Mouse (Mus musculus) megakaryocyte, embryonic 14.5 days (primary cell): Measurements from ENCODE around the gene Fat2. TPM values are rescaled to one million over a fixed set of nuclear protein-coding genes. Genes with fewer than 3 reads are reported as not detected.

ENCODE experiments used
- H3K27me3 ChIP-seq: replicated peaks from 2 replicates; pipeline ENCODE3; 2012; ENCODE audit warnings: inconsistent platforms
- H3K36me3 ChIP-seq: replicated peaks from 2 replicates; pipeline ENCODE3; 2012; ENCODE audit warnings: low read length, inconsistent platforms, mixed read lengths
- H3K4me1 ChIP-seq: 2 replicates; pipeline ENCODE4 v1.6.1; 2012; ENCODE audit warnings: inconsistent platforms
- H3K4me3 ChIP-seq: replicated peaks from 2 replicates; pipeline ENCODE3; 2012; ENCODE audit warnings: moderate library complexity, mild to moderate bottlenecking, inconsistent platforms
- H3K9me3 ChIP-seq: 2 replicates; pipeline ENCODE4 v1.6.1; 2012; ENCODE audit warnings: inconsistent platforms
- FLI1 ChIP-seq: IDR thresholded peaks from 2 replicates; pipeline ENCODE4 v1.6.1; 2012; ENCODE audit warnings: low read length, inconsistent platforms, mixed read lengths
- GATA1 ChIP-seq: IDR thresholded peaks from 3 replicates; pipeline ENCODE4 v1.6.1; 2012; ENCODE audit warnings: mixed read lengths, low read length, inconsistent platforms, borderline replicate concordance
- polyA plus RNA-seq: library from polyadenylated mRNA; stranded (reverse); fragments of >175 nt; gene quantifications from 2 replicates; pipeline ENCODE4 v1.2.3, GENCODE M21; 2012; ENCODE audit warnings: low replicate concordance; ENCODE audit not compliant: insufficient read depth

Fat2 gene
- polyA plus RNA-seq, 1 experiment: not detected

GRCm38 (mm10) chr11:55204159-55204596, 132.2 kb downstream of the Fat2 start, which contains the start of gene Slc36a1:
Gene Slc36a1 (plus strand): TSS chr11:55204350.
- peaks cover 10% of the 10 kb centered on the region for H3K9me3 ChIP-seq
- TF ChIP-seq GATA1: no peak
- no peak for TF ChIP-seq FLI1
- H3K4me3 ChIP-seq: peak within 1 kb of the TSS; percentile 100
- peaks cover 28% of the 10 kb centered on the region for H3K36me3 ChIP-seq
- no peaks in the 10 kb centered on the region for H3K27me3 ChIP-seq
- peaks cover 74% of the 10 kb centered on the region for H3K4me1 ChIP-seq

Other genes starting within 250 kb of the Fat2 start
- 3.3 and 7.5 TPM in 2 replicates for gene Gm2a, start 238.4 kb downstream of the Fat2 start, polyA plus RNA-seq
- gene Slc36a3, start 184.9 kb downstream of the Fat2 start, polyA plus RNA-seq: not detected in 2 replicates
- gene Slc36a2, start 151.5 kb downstream of the Fat2 start, polyA plus RNA-seq: 0.18 TPM in 1 of 2 replicates, not detected in the other
- gene Slc36a1, start 132.2 kb downstream of the Fat2 start, polyA plus RNA-seq: 4.0 and 6.4 TPM in 2 replicates
- 11.1 TPM in 1 of 2 replicates, not detected in the other for gene Sparc, start 86.6 kb upstream of the Fat2 start, polyA plus RNA-seq
- 110 and 126 TPM in 2 replicates for gene Atox1, start 124.7 kb upstream of the Fat2 start, polyA plus RNA-seq
- gene G3bp1, start 133.1 kb upstream of the Fat2 start, polyA plus RNA-seq: 12.3 and 44.5 TPM in 2 replicates